Mouse (Mus musculus) kidney, postnatal 10 days (tissue): ENCODE measurements around the gene Sh3pxd2a.

Source experiments
- DNase-seq: peaks from one replicate; pipeline ENCODE4 v3.0.0; 2021; ENCODE audit warnings: mixed read lengths

Sh3pxd2a gene

DNA sequence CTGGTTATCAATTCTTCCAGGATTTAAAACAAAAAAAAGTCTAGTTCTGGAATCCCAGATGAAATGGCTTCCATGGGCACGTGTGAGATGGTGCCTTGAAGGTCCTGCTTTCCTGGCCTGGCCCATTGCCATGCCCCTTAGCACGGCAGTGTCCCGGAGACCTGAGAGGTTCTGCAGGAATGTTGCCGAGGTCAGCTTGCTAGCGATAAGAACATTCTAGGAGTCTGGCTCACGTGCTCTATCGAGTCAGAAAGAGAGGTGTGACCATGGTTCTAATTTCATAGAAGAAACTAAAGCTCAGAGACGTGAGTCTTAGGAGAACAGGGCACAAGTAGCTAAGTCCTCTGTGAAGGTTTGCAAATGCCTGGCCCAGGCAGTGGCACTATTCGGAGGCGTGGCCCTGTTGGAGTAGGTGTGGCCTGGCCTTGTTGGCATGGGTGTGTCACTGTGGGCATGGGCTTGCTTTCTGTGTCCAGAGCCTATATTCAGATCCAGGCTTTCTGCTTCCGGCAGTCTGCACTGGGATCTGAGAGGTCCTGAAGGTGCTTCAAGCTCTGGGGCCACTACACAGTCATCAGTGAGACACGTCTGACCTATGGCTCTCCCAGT lies 96.8 kb downstream of the Sh3pxd2a start:
- no peak for DNase-seq

GRCm38 (mm10) chr19:47366576-47366975 lies 97.6 kb downstream of the Sh3pxd2a start:
- no peak for DNase-seq

- DNase-seq = no peak
Observed at GRCm38 (mm10) chr19:47363086-47363668, 101.0 kb downstream of the Sh3pxd2a start.

GRCm38 (mm10) chr19:47360921-47361320 lies 103.3 kb downstream of the Sh3pxd2a start:
- no peak for DNase-seq

DNA sequence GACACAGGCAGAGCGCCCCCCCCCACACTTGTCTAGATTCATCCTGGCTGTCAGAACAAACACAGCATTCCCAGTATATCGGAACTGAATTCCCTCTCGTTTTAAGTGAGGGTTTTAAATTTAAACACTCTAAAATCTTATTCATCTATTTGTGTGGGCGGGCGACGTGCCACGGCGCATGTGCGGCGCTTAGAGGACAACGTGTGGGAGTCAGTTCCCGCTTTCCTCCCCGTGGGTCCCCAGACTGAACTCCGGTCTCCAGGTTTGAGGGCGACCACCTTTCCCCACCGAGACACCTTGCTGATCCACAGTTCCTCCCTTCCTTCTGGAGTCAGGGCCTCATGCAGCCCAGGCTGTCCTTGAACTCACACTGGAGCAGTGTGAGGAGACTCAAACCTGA lies 104.2 kb downstream of the Sh3pxd2a start:
- DNase-seq = no peak

- peak; percentile 70 for DNase-seq
Observed at GRCm38 (mm10) chr19:47359166-47359931, 104.9 kb downstream of the Sh3pxd2a start.

DNA sequence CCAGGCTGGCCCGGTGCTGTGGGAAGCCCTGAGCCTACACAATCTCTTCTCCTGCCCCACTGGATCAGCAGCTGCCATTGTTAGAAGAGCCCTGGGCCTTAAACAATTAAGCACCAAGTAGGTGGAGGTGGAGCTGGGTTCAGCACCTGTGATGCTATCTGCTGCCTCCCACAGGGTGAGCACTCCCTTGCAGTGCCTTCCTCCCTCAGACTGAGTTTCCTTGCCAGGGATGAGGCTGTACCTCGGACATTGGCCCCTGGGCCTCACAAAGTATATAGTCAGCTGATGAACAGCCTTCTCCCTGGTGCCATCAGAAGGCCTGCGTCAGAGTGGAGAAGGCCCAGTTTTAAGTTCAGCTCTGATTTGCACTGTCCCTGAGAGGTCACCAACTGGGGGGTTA lies 106.9 kb downstream of the Sh3pxd2a start:
- DNase-seq = no peak

GRCm38 (mm10) chr19:47356188-47356857 lies 107.9 kb downstream of the Sh3pxd2a start:
- DNase-seq = peak; percentile 90

- DNase-seq = no peak
Observed at GRCm38 (mm10) chr19:47354456-47354855, 109.7 kb downstream of the Sh3pxd2a start.

DNA sequence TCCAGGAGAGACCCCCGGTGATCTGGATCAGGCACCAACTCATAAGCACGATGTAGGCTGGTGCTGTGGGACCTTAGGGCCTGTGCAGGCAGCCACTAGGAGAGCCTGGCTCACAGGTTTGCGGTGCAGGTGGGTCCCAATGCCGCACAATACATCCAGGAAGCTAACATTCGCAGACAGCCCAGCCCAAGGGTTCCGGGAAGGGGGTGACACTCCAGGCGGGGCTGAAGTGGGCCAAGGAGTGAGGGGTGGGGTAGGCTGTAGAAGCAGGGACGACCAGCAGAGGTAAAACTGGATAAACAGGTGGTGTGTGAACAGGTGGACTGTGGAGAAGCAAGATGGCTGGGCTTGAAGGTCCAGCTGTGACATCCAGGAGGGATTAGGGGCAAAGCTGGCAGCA lies 115.2 kb downstream of the Sh3pxd2a start:
- DNase-seq = no peak

DNA sequence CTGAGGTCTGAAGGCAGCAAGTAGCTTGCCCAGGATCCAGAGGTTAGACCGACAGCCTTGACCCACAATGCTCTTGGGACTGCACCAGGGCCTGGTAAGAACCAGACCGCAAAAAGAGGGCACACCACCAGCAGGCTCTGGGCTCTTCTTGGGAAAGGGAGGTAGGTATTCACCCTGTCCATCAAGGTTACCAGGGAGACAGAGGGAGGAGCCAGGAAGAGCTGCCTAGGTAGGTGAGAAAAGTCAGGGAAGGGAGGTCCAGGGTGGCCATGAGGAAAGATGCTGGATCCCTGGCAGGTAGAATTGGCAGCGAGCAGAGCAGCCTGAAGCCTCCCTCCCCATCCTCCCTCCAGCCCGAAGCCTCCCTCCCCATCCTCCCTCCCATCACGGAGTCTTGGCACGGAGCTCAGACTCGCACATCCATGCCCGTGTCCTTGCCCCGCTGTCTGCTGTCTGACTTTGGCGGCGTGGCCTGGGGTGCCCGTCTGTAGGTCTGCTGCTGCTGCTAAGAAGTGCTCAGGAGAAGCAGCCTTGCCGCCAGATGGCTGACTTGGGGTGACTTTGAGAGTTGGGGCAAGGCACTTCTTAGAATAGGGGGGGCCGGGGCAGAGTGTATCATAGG lies 115.7 kb downstream of the Sh3pxd2a start:
- DNase-seq = no peak

DNA sequence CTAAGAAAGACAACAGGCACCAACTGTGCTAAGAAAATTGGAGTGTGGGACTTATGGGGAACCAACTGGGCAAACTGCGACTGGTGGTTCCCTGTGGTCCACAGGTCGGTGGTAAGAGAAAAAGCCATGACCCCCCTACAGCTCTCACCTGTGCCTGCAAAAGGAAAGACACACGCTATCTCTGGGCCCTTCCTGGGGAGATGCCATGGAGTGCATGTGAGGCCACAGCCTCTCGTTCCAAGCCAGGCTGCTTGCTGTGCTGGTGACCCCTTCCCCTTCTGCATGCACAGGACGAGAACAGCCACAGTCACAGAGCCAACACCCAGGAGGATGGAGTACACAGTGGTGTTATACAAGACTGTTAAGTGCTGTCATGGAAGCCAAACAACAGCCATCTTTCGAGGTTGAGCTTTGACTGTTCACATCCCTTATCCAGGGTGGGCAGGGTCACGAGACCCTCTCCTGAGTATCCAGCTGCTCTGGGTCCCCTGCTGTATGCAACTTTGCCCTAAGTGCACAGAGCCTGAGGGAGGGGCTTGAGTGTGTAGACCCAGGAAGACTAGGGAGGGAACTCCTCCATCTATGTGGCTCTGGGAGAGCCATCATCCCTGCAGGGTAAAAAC lies 117.1 kb downstream of the Sh3pxd2a start:
- DNase-seq = no peak

DNA sequence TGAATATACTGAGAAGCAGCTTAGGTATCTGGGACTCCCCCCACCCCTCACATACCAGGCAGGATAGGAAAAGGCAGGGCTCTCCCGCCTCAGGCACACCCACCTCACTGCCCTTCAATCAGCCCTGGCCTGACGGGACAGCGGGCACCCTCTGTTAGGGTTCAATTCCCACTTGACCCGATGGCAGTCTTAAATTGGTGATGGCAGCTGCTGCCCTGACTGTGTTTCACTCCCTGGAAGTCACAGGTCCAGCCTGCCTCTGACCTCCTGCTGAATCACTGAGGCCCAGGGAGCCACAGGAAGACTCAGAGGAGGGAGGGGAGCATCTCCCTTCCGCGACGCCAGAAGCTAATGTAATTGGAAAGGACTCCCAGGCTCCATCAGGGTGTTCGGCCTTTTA lies 117.6 kb downstream of the Sh3pxd2a start:
- DNase-seq = no peak

DNA sequence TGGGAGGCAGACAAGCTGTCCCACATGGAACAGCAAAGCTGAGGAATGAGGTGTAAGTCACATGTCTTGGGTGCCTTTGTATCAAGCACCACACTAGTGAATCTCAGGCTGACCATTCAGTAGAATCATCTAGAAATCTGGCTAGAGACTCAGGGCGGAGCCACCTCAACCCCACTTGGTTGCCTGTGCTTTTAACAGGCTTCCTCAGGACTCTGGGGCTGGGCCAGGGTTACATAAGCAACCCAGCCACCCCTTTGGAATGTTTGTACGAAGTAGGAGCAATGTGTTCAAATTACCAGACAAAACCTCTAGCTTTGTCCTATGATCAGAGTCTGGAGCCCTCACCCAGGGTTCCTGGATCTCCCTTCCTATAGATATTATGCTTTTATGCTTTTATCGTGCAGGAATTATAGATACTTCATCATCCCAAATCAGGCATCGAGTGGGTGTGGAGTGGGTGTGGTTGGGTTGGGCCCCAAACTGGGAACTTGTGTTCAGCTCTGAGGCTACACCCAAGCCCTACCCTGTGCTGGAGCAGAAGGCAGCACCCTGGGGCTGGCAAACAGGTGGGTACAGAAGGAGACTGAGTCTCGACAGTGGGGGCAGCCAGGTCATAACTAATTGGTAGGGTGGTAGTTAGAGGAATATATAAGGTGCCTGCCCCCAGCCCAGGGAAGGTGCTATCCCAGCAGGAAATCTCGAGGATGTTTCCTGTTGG lies 118.2 kb downstream of the Sh3pxd2a start:
- DNase-seq = no peak

DNA sequence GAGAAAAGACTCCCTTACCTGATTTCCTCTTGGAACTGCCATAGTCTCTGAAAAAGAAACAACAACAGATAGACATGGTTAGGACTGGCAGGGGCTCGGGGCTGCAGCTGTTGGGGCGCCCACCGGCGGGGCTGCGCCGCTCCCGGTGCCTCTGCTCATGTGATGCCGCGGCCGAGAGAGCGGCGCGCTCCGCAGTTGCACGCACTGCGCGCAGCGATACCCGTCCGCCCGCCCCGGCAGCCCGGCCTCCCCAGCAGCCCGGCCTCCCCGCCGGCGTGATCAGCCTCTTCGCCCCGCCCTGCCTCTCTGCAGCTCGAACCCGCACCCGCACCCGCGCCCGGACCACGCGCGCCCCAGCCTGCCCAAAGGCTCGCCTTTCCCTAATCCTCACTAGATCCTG lies 120.8 kb downstream of the Sh3pxd2a start:
- DNase-seq = peak; percentile 56

GRCm38 (mm10) chr19:47339165-47339564 lies 125.0 kb downstream of the Sh3pxd2a start:
- peak; percentile 90 for DNase-seq

DNA sequence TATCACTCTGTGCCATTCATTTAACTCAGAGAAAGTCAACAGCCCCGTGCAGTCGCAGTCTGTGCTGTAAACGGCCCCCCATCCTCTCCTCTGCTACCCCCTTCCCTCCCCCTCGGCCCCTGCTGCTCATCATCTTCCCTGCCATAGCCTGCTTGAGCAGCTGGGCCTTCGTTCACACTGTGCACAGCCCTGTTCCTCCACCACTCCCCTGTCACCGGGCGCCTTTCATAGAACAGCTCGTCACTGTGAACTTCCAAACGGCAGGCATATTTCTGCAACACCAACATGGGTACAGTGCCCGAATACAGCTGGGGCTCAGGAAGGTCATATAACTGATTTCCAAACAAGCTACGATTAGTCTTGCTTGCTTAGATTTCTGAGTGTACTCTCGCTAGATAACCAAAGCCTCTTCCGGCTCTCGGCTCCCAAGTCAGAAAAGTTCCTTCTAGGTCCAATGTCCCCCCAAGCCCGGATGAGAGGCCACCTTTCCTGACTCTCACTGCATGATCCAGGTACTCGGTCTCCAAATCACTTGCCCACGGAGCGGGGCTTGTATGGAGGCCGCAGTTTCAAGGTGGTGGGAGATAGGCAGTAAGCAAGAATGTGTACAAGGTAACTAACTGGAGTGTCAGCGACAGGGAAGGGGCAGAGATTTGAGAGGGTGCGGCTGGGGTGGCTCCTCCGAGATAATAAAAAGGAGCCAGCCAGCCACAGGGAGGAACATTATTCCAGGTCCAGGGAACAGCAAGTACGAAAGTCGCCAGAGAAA lies 125.6 kb downstream of the Sh3pxd2a start:
- DNase-seq = no peak

- DNase-seq = peak; percentile 96
Observed at GRCm38 (mm10) chr19:47337743-47338142, 126.5 kb downstream of the Sh3pxd2a start.

DNA sequence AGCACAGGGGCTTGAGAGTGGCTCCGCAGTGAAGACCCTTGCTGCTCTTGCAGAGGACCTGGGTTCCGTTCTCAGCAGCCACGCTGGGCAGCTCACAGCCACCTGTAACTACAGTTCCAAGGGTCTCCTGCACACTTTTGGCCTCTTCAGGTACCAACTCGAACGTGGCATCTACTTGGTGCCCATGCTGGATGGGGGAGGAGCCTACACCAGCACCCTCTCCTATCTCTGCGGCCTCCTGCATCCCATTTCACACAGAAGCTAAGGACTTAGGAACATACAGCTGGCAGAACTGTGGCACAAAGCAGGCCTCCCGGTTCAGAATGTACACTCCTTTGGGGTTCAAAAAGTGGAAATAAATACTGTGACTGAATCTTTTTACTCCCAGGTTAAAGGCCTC lies 127.0 kb downstream of the Sh3pxd2a start:
- DNase-seq = no peak

DNA sequence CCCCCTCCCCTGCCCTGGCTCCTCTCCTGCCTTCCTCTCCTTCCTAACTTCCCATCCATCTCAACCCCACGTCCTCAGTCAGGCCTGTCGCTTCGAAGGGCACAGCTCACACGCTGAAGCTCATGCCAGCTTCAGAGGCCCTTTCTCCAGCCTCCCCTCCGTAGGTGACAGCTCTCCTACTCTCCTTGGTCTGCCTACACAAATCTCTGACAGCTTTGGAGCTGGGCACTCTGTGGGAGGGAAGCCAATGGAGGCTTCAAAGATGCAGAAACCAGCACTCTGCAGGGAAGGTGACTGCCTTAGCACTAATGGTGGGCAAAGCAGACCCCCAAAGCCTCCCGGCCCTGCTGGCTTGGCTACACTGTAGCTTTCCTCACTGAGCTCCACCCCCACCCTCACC lies 128.9 kb downstream of the Sh3pxd2a start:
- no peak for DNase-seq

GRCm38 (mm10) chr19:47334713-47335112 lies 129.5 kb downstream of the Sh3pxd2a start:
- no peak for DNase-seq
